Mouse (Mus musculus): ENCODE measurements around the gene Plcl2. TPM values are rescaled to one million over a fixed set of nuclear protein-coding genes. Genes with fewer than 3 reads are reported as not detected.

Gene Plcl2
- polyA plus RNA-seq, 1 experiment, result 0.73 TPM

GRCm38 (mm10) chr17:50734781-50735180 lies 225.6 kb downstream of the Plcl2 start:
- TF ChIP-seq POLR2A (IDR thresholded peaks at IDR 0.05; ENCODE audit: control insufficient read depth, low read depth, low read length), result no peak
- no peak for TF ChIP-seq CTCF (IDR thresholded peaks at IDR 0.05; ENCODE audit: control insufficient read depth, insufficient read depth, insufficient replicate concordance, low read depth, low read length)
- Histone ChIP-seq H3K36me3 (ENCODE audit: control insufficient read depth, insufficient read depth, low read length) (no peaks in the 10 kb centered on the region), H3K4me1 (ENCODE audit: control insufficient read depth, insufficient read depth, low read length) (peaks cover 3% of the 10 kb centered on the region; the same call in 1 of the 2 replicates), H3K27ac (ENCODE audit: control insufficient read depth, insufficient read depth, low read depth, low read length) (peak overlapping the region; percentile 60; the same call in 1 of the 2 replicates), H3K4me3 (ENCODE audit: control insufficient read depth, low read depth, low read length) (no peak overlapping the region), H3K27me3 (ENCODE audit: control insufficient read depth, insufficient read depth, low read length) (no peaks in the 10 kb centered on the region)

- Histone ChIP-seq H3K4me1 (ENCODE audit: control insufficient read depth, insufficient read depth, low read length) (peaks cover 3% of the 10 kb centered on the region; the same call in 1 of the 2 replicates), H3K27me3 (ENCODE audit: control insufficient read depth, insufficient read depth, low read length) (no peaks in the 10 kb centered on the region), H3K36me3 (ENCODE audit: control insufficient read depth, insufficient read depth, low read length) (no peaks in the 10 kb centered on the region), H3K27ac (ENCODE audit: control insufficient read depth, insufficient read depth, low read depth, low read length) (peak overlapping the region; percentile 60), H3K4me3 (ENCODE audit: control insufficient read depth, low read depth, low read length) (no peak overlapping the region)
- TF ChIP-seq POLR2A (IDR thresholded peaks at IDR 0.05; ENCODE audit: control insufficient read depth, low read depth, low read length), result no peak
- TF ChIP-seq CTCF (IDR thresholded peaks at IDR 0.05; ENCODE audit: control insufficient read depth, insufficient read depth, insufficient replicate concordance, low read depth, low read length), result no peak
Measured at GRCm38 (mm10) chr17:50735382-50735954, 226.3 kb downstream of the Plcl2 start.

- TF ChIP-seq POLR2A (IDR thresholded peaks at IDR 0.05; ENCODE audit: control insufficient read depth, low read depth, low read length) (no peak), CTCF (IDR thresholded peaks at IDR 0.05; ENCODE audit: control insufficient read depth, insufficient read depth, insufficient replicate concordance, low read depth, low read length) (no peak)
- Histone ChIP-seq H3K36me3 (ENCODE audit: control insufficient read depth, insufficient read depth, low read length) (0 out of 2 replicates have a peak, but pooled peaks cover under 1% of the 10 kb centered on the region), H3K27me3 (ENCODE audit: control insufficient read depth, insufficient read depth, low read length) (no peaks in the 10 kb centered on the region), H3K4me1 (ENCODE audit: control insufficient read depth, insufficient read depth, low read length) (peaks cover 3% of the 10 kb centered on the region; the same call in 1 of the 2 replicates), H3K27ac (ENCODE audit: control insufficient read depth, insufficient read depth, low read depth, low read length) (peak overlapping the region; percentile 33; the same call in 1 of the 2 replicates), H3K4me3 (ENCODE audit: control insufficient read depth, low read depth, low read length) (no peak overlapping the region)
Measured at GRCm38 (mm10) chr17:50735955-50736533, 226.8 kb downstream of the Plcl2 start.

- Histone ChIP-seq H3K4me3 (ENCODE audit: control insufficient read depth, low read depth, low read length) (no peak overlapping the region), H3K27ac (ENCODE audit: control insufficient read depth, insufficient read depth, low read depth, low read length) (no peak overlapping the region), H3K4me1 (ENCODE audit: control insufficient read depth, insufficient read depth, low read length) (peaks cover 3% of the 10 kb centered on the region; the same call in 1 of the 2 replicates), H3K27me3 (ENCODE audit: control insufficient read depth, insufficient read depth, low read length) (no peaks in the 10 kb centered on the region), H3K36me3 (ENCODE audit: control insufficient read depth, insufficient read depth, low read length) (peaks cover 1% of the 10 kb centered on the region; the same call in 1 of the 2 replicates)
- TF ChIP-seq CTCF (IDR thresholded peaks at IDR 0.05; ENCODE audit: control insufficient read depth, insufficient read depth, insufficient replicate concordance, low read depth, low read length) (no peak), POLR2A (IDR thresholded peaks at IDR 0.05; ENCODE audit: control insufficient read depth, low read depth, low read length) (no peak)
Measured at GRCm38 (mm10) chr17:50737068-50737467, 227.9 kb downstream of the Plcl2 start.

Other genes starting within 250 kb of the Plcl2 start
- 50.6 and 53.1 TPM in 2 replicates for gene Dazl, start 215.8 kb upstream of the Plcl2 start, polyA plus RNA-seq (2012; rRNA removed)

All from testis, adult 2 months (tissue).